Mouse (Mus musculus) macrophage (primary cell): ENCODE data around the gene Tenm1. TPM values are rescaled to one million over a fixed set of nuclear protein-coding genes. Genes with fewer than 3 reads are reported as not detected.

ENCODE experiments used
- H3K27ac ChIP-seq: fragments of 350-480 bp; formaldehyde crosslinking; 2 replicates; pipeline ENCODE4 v1.9.0; 2021
- H3K36me3 ChIP-seq: fragments of 350-480 bp; formaldehyde crosslinking; 2 replicates; pipeline ENCODE4 v1.9.0; 2021; ENCODE audit errors: inconsistent target
- H3K4me3 ChIP-seq: fragments of 350-480 bp; formaldehyde crosslinking; 2 replicates; pipeline ENCODE4 v1.9.0; 2021; ENCODE audit errors: inconsistent target
- H3K79me2 ChIP-seq: fragments of 350-480 bp; formaldehyde crosslinking; 2 replicates; pipeline ENCODE4 v1.9.0; 2021; ENCODE audit errors: inconsistent target
- WGBS: methylation state at CpG from one replicate; pipeline ENCODE4 v1.1.7; 2026; ENCODE audit warnings: inconsistent platforms; ENCODE audit not compliant: missing documents; 5-methylcytosine and 5-hydroxymethylcytosine counted together
- polyA plus RNA-seq: library from polyadenylated mRNA; stranded (reverse); fragments of 250-400 nt; gene quantifications from 3 replicates; pipeline ENCODE4 v1.2.4, GENCODE M21; 2018; ENCODE audit warnings: inconsistent platforms
- total RNA-seq, 78 experiments: library from RNA; depleted of rRNA; stranded (reverse); fragments of 250-400 nt; gene quantifications; 1 replicate in 9 of 78; 2 replicates in 24 of 78; 3 replicates in 43 of 78; 4 replicates in 2 of 78; pipeline ENCODE4 v1.2.4; 2018; ENCODE audit warnings: inconsistent platforms in 56 of 78

The Tenm1 gene
- not detected for total RNA-seq (2018; cell fraction: chromatin; rRNA removed)
- not detected for total RNA-seq (2018; cell fraction: cytosol; rRNA removed)
- total RNA-seq (2018; cell fraction: nucleus; rRNA removed): not detected
- not detected in 3 replicates for polyA plus RNA-seq

DNA sequence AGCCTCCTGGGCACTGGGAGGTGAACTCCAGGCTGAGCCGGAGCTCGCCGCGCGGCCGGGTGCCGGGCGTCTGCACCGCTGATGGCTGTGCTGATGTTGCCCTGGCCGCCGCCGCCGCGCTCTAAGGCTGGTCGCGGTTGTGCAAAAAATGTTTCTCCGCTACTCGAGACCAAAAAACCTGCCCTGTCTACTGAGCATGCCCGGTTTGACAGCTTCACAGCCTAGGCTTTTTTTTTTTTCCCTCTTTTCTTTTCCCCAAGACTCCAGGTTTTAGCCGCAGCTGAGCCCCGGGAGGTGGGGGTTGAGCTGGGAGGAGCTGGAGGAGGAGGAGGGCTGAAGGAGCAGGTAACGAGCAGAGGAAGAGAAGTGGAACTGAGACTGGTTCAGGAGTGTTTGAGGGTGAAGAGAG is at the start of gene Tenm1:
Tenm1 (minus strand) TSS at position 272 of the 409 bp plus-strand sequence.
- 22% methylated on average over 16 of the region's 22 CpGs for WGBS
- H3K79me2 ChIP-seq: no peaks in the 10 kb centered on the region
- no peaks in the 10 kb centered on the region for H3K36me3 ChIP-seq
- no peak within 1 kb of the TSS for H3K4me3 ChIP-seq
- no peak within 1 kb of the TSS for H3K27ac ChIP-seq

DNA sequence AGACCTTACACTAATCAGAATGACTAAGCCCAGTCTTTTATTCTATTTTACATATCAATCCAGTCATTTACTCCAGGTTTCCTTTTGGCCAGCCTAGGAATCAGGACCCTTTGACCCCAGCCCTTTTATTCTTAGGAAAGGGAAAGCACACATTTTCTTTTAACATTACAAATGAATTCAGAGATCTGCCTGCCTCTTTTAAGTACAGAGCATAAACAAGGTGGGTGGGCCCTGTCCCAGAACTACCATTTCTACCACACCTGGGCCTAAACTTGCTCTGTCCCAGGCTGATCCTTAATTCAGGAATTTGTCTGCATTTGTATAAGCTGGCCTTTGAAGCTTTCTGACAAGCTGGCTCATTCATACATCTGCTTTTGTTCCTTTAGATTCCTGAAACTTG is 38.4 kb upstream of the Tenm1 start:
- Histone ChIP-seq H3K36me3 (no peaks in the 10 kb centered on the region), H3K79me2 (no peaks in the 10 kb centered on the region), H3K27ac (no peak overlapping the region), H3K4me3 (no peak overlapping the region)

DNA sequence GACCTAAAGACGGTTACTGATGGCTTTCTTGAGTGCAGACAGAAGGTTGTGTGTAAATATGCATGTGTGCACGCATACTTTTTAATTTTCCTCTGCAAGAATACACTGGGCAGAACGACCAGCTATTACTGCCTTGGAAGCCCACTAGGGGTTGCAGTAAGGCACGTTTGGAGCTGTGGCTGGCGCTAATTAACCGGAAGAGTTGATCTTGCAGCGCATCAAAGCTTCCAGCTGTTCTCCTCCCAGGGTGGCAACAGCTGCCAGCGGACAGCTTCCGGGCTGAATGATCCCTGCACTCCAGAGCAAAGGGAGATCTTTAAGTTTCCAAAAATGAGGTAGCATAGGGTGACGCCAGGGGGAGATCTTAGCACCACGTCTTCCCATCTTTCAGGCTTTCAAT is 1.7 kb upstream of the Tenm1 start:
- no peak overlapping the region for H3K4me3 ChIP-seq
- 17% methylated on average over 11 of the region's 11 CpGs for WGBS
- H3K27ac ChIP-seq: no peak overlapping the region
- no peaks in the 10 kb centered on the region for H3K36me3 ChIP-seq
- H3K79me2 ChIP-seq: no peaks in the 10 kb centered on the region

DNA sequence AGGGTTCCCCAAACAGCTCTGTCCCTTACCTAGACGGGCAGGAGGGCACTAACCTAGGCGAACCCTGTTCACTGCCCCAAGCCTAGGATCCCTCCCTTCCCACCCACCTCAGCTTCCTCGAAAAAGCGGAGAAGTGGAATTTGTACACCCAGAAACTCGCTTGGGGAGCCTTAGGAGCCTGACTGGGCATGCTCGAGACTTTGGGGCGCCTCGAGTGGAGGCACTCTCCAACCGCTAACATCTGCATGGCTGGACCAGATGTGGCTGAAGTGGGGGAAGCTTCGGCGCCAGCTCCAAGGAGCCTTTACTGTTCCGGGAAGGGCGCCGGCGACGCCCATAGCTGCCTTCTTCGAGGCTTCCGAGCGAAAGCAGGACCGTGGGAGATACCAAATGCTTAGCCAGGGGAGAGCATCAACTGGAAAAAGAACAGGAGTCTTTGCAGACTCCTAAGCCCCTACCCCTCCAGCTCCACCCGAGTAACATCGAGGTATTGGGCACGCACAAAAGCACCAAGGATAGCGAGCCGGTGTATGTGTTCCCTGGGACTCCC is 1.1 kb upstream of the Tenm1 start:
- 20% methylated on average over 25 of the region's 25 CpGs for WGBS
- no peaks in the 10 kb centered on the region for H3K36me3 ChIP-seq

DNA sequence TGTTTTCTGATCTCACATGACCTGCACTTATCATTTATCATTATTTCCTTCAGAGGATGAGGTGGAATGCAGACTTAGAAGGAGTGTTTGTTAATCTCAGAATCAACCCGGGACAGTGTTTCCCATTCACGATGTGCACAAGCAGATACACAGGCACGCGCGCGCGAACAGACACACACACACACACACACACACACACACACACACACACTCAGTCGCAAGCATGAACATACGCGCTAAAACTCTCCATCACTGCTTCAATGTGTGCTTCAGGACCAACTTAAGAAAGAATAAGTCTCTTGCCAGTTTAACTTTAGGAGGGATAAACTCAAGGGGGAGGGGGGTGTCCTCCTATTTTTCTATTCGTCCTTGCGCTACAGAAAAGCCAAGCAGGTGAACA is 411 bp upstream of the Tenm1 start:
- no peaks in the 10 kb centered on the region for H3K79me2 ChIP-seq
- WGBS: 15% methylated on average over 4 of the region's 12 CpGs
- H3K4me3 ChIP-seq: no peak overlapping the region
- H3K36me3 ChIP-seq: no peaks in the 10 kb centered on the region
- no peak overlapping the region for H3K27ac ChIP-seq

More for the DNA sequence above, 1.1 kb upstream of the Tenm1 start:
- no peak overlapping the region for H3K27ac ChIP-seq
- H3K79me2 ChIP-seq: no peaks in the 10 kb centered on the region
- no peak overlapping the region for H3K4me3 ChIP-seq

DNA sequence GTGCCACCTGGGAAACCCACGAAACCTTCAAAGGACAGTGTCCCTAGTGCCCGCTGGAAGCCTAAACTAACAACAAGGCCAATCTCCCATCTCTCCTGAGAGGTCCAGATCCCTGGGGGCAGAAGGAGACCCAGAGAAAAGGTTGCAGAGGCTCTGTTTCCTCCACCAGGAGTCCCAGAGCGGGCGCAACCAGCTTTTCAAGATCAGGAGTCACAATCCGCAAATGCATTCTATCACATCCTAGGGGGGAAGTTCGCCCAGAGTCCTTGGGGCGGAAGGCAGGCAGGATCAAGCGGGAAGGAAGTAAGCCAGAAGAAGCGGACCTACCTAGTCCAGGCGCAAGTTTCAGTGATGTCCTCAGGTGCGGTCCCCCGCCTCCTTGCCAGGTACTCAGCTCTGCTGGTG is 963 bp downstream of the Tenm1 start:
- Histone ChIP-seq H3K27ac (no peak overlapping the region), H3K36me3 (no peaks in the 10 kb centered on the region), H3K79me2 (no peaks in the 10 kb centered on the region), H3K4me3 (no peak overlapping the region)
- 33% methylated on average over 12 of the region's 12 CpGs for WGBS

DNA sequence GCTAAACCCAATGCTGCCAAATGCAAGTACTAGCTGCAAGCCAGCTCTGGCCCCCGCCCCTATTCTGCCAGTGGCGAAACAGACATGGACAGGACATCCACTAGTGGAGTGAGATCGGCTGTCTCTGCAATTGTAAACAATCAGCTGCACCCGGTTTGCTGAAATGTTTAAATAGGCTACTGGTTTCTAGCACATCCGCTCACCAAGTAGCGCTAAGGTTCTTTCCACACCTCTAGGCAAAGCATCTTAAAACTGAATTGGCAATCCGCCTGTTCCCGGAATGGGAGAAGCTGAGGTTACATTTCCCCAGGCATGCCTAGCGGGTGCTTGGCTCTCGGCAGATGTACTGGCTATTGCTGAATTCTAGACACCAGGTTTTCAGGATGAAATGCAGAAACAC is 1.8 kb downstream of the Tenm1 start:
- Histone ChIP-seq H3K27ac (no peak overlapping the region), H3K4me3 (no peak overlapping the region), H3K36me3 (no peaks in the 10 kb centered on the region), H3K79me2 (no peaks in the 10 kb centered on the region)
- WGBS: 29% methylated on average over 10 of the region's 10 CpGs

DNA sequence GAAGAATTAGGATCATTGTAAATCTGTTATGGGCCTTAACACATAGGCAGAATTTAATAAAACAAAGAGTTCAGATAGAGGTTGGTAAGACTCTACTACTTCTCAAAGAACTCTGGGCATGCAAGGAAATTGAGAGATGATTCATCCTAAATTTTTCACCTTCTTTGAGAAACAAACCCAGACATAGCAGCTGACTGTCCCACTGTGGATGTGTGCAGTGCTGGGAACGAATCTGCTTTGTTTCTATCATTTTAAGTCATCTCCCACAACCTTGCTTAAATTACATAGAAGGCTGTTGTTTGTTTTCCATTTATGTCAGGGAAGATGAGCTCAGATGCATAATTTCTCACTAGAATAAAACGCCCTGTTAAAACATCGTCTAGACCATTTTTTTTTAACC is 31.0 kb downstream of the Tenm1 start:
- no peaks in the 10 kb centered on the region for H3K36me3 ChIP-seq
- 79% methylated on average over 3 of the region's 3 CpGs for WGBS
- H3K79me2 ChIP-seq: no peaks in the 10 kb centered on the region
- H3K4me3 ChIP-seq: no peak overlapping the region
- H3K27ac ChIP-seq: no peak overlapping the region

DNA sequence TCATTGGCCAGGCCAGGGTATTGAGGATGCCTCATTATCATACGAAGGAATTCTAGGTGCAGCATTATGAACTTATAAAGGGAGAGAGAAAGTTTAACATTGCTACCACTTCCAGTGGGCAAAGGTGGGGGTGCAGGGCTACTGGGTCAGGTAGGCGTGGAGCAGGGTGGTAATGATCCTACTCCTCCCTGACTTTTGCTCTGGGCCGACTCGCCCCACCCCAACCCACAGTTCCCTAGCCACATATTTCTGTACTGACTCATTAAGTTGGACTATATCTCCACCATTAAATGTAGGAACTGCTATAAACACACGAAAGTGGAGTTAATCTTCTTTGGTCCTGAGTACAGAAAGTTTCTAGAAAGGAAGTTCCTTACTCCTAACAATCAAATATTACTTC is 40.8 kb downstream of the Tenm1 start:
- no peaks in the 10 kb centered on the region for H3K36me3 ChIP-seq
- no peak overlapping the region for H3K4me3 ChIP-seq
- no peak overlapping the region for H3K27ac ChIP-seq
- 85% methylated on average over 5 of the region's 5 CpGs for WGBS
- no peaks in the 10 kb centered on the region for H3K79me2 ChIP-seq

DNA sequence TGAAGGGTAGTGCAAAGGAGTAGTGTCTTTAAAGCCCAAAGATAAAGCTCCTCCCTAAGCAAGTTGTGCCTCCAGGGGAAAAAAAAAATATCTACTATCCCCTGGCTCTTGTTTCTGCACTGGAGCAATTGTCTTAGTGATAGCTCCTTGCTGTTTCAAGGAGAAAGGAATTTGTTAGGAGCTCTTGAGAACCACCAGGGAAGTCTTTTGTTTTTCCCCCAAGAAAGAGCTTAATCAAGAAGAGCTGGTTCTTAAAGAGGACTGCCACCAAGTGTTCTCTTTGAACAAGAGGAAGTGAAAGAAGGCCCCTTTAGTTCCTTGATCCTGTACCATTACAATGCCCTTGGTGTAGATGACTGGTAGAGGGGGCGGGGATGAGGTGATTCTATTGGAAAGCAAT is 56.4 kb downstream of the Tenm1 start:
- H3K36me3 ChIP-seq: no peaks in the 10 kb centered on the region
- H3K27ac ChIP-seq: no peak overlapping the region
- no peaks in the 10 kb centered on the region for H3K79me2 ChIP-seq
- H3K4me3 ChIP-seq: no peak overlapping the region
- WGBS: 79% methylated on average over 1 of the region's 1 CpGs

DNA sequence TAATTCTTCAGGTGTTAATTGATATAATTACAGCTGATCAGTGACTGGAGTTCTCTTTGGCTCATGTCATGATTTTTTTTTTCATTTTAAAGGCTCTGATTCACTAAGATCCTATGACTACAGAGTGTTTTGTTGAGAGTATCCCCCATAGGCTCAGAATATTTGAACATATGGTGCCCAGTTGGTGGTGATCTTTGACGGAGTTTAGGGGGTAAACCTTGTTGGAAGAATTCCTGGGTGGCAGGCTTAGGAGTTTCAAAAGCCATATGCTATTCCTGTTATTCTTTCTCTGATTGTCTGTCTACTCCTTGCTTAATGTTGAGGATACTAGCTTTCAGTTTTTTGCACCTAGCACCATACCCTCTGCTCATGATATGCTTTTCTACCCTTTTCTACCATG is 109.6 kb downstream of the Tenm1 start:
- Histone ChIP-seq H3K79me2 (no peaks in the 10 kb centered on the region), H3K27ac (no peak overlapping the region), H3K4me3 (no peak overlapping the region), H3K36me3 (no peaks in the 10 kb centered on the region)
- 100% methylated on average over 1 of the region's 1 CpGs for WGBS

DNA sequence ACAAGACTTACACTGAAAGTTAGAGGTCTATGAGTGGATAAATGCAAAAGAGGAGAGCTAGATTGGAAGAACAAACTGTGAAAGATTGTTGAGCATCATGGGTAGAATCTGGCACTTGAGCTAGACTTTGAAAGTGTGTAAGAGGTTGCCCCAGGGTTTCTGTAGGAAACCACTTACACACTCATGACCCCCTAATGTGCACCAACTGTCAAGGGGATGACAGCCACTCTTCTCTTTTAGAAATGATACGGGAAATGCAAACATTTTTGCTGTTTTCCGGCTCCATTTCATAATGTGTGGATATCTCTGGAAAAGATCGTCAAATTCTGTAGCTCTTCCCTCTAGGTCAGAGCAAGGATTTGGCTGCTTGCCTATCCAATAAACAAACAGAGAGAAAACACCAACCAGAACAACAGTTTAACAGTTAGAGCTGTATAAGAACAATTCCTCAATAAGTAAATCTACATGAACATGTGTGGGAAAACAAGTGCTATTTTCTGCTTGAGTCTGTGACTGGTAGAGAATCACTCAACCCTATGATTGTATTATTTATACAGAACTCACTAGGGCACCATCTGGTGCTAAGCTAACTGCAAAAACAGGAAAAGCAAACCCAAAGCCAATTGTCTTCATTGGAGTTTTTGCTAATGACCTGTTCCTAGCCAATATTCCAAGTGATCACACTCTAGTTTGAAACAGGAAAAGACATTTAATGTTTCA is 111.0 kb downstream of the Tenm1 start:
- no peak overlapping the region for H3K27ac ChIP-seq
- no peaks in the 10 kb centered on the region for H3K36me3 ChIP-seq
- WGBS: 90% methylated on average over 3 of the region's 3 CpGs
- H3K4me3 ChIP-seq: no peak overlapping the region
- no peaks in the 10 kb centered on the region for H3K79me2 ChIP-seq

DNA sequence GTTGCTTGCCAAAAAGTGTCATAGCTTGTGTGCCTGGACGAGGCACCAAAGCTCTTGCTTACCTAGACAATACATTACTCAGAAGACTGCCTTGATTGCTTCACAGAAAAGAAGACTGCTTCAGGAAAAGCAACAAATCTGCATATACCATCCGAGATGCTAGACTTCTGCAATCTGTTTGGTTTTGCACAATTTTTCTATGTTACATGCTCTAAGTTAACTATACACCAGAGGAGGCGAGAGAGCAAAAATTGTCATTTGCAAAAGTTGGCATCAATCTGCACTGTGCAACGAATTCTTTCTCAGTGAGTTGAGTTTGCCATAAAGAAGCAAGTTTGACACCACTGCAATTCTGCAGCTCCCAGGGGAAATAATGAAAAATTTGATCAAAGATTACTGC is 193.1 kb downstream of the Tenm1 start:
- Histone ChIP-seq H3K79me2 (no peaks in the 10 kb centered on the region), H3K36me3 (no peaks in the 10 kb centered on the region), H3K4me3 (no peak overlapping the region), H3K27ac (no peak overlapping the region)
- 61% methylated on average over 4 of the region's 4 CpGs for WGBS

DNA sequence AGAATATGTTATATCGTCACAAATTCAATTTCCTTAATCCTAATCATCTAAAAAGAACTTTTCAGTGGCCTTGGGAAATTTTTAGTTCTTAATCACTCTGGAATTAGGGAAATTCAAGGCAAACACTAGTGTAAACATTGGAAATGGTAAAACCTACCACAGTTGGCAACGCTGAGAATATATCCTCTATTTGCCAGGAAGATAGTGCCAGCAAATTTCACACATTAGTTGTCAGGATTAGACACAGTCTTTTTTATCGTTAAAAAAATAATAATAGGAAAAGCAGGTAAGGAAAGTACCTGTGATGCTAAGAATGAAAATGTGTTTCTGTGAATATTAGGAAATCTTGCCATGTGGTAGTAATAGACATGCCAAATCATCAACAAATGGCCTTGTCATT is 223.9 kb downstream of the Tenm1 start:
- WGBS: 87% methylated on average over 3 of the region's 3 CpGs
- H3K36me3 ChIP-seq: no peaks in the 10 kb centered on the region
- no peak overlapping the region for H3K4me3 ChIP-seq
- H3K79me2 ChIP-seq: no peaks in the 10 kb centered on the region
- no peak overlapping the region for H3K27ac ChIP-seq

DNA sequence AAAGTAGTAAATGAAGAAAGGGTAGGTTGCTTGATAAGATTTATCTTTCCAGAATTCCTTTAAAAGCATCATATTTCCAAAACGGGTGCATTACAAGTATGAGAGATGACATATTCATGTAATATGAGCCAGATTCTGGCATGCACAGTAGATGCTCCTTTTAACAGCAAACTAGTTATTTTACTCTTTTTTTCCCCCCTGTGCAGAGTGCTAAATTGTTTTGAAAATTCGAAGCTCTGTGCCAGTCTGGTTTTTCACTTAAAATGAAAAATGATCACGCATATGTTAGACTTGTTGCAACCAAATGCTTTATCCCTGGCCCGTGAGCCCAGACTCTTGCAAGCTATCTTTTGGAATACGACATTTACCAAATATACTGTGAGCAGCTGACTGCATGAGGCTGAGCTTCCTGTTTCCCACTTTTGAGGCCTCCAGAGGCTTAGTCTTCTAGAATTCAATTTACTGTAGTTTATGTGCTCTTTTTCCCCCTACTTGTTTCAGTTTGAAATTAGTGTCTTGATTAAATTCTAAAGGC is 226.6 kb downstream of the Tenm1 start:
- WGBS: 82% methylated on average over 5 of the region's 5 CpGs
- no peak overlapping the region for H3K27ac ChIP-seq
- no peaks in the 10 kb centered on the region for H3K36me3 ChIP-seq
- H3K79me2 ChIP-seq: no peaks in the 10 kb centered on the region
- no peak overlapping the region for H3K4me3 ChIP-seq
